Mouse (Mus musculus): ENCODE data around the gene Gm11116.

- no peak for TF ChIP-seq POLR2A (IDR thresholded peaks at IDR 0.05; ENCODE audit: borderline replicate concordance, control insufficient read depth, low read depth, low read length)
- TF ChIP-seq CTCF (IDR thresholded peaks at IDR 0.05; ENCODE audit: control insufficient read depth, insufficient read depth, low read length), result no peak
These were observed at the start of gene Gm11116 for GRCm38 (mm10) chr5:88111430-88111829.

Measured in bone marrow, adult 2 months (tissue).